Mouse (Mus musculus): ENCODE measurements around the gene Adamtsl3.
"Not testable (repeated sequence)": the region's sequence is repeated elsewhere in the genome, so short reads cannot be mapped to it uniquely, and the experiment has no call there.

The Adamtsl3 gene

GRCm38 (mm10) chr7:82364567-82364966 is 29.1 kb downstream of the Adamtsl3 start:
- DNase-seq: no peak

GRCm38 (mm10) chr7:82366056-82366455 is 30.6 kb downstream of the Adamtsl3 start:
- DNase-seq: no peak

- DNase-seq: no peak
Observed at GRCm38 (mm10) chr7:82366471-82366870, 31.0 kb downstream of the Adamtsl3 start.

GRCm38 (mm10) chr7:82368047-82368446 is 32.6 kb downstream of the Adamtsl3 start:
- DNase-seq: no peak

- DNase-seq: no peak
Observed at GRCm38 (mm10) chr7:82370132-82370531, 34.6 kb downstream of the Adamtsl3 start.

GRCm38 (mm10) chr7:82371411-82371810 is 35.9 kb downstream of the Adamtsl3 start:
- peak; percentile 8 for DNase-seq

- no peak for DNase-seq
Observed at GRCm38 (mm10) chr7:82378311-82378710, 42.8 kb downstream of the Adamtsl3 start.

- no peak for DNase-seq
Observed at GRCm38 (mm10) chr7:82379765-82380164, 44.3 kb downstream of the Adamtsl3 start.

GRCm38 (mm10) chr7:82382843-82383535 is 47.5 kb downstream of the Adamtsl3 start:
- DNase-seq: no peak

GRCm38 (mm10) chr7:82383536-82383848 is 48.0 kb downstream of the Adamtsl3 start:
- no peak for DNase-seq

GRCm38 (mm10) chr7:82387121-82387520 is 51.6 kb downstream of the Adamtsl3 start:
- DNase-seq: no peak

GRCm38 (mm10) chr7:82394435-82395186 is 59.1 kb downstream of the Adamtsl3 start:
- DNase-seq: no peak

- DNase-seq: no peak
Observed at GRCm38 (mm10) chr7:82395239-82395638, 59.7 kb downstream of the Adamtsl3 start.

- no peak for DNase-seq
Observed at GRCm38 (mm10) chr7:82395751-82396512, 60.4 kb downstream of the Adamtsl3 start.

GRCm38 (mm10) chr7:82396869-82397268 is 61.4 kb downstream of the Adamtsl3 start:
- DNase-seq: no peak

- no peak for DNase-seq
Observed at GRCm38 (mm10) chr7:82397632-82398031, 62.1 kb downstream of the Adamtsl3 start.

GRCm38 (mm10) chr7:82405466-82406045 is 70.1 kb downstream of the Adamtsl3 start:
- no peak for DNase-seq

- DNase-seq: no peak
Observed at GRCm38 (mm10) chr7:82410966-82411365, 75.5 kb downstream of the Adamtsl3 start.

- DNase-seq: no peak
Observed at GRCm38 (mm10) chr7:82416653-82417052, 81.2 kb downstream of the Adamtsl3 start.

GRCm38 (mm10) chr7:82417053-82417452 is 81.6 kb downstream of the Adamtsl3 start:
- DNase-seq: no peak

- DNase-seq: not testable (repeated sequence)
Observed at GRCm38 (mm10) chr7:82420329-82421052, 85.0 kb downstream of the Adamtsl3 start.

- DNase-seq: no peak
Observed at GRCm38 (mm10) chr7:82422561-82422960, 87.1 kb downstream of the Adamtsl3 start.

- DNase-seq: no peak
Observed at GRCm38 (mm10) chr7:82423602-82424001, 88.1 kb downstream of the Adamtsl3 start.

Measured in cerebellum, adult 9-11 months (tissue).